Mouse (Mus musculus) adrenal gland, adult (tissue): ENCODE measurements at regions not wholly inside any gene's neighbourhood (a gene's known extent, or its start where the extent isn't known, plus 50 kb on each side); places are given as distances from the start of the nearest gene placed in this dataset.
"Not testable (repeated sequence)": the region's sequence is repeated elsewhere in the genome, so short reads cannot be mapped to it uniquely, and the experiment has no call there.

Experiments used
- DNase-seq, 2 experiments: peaks; one replicate each; pipeline ENCODE4 v3.0.0; 2022 to 2023; ENCODE audit warnings: low spot score in 1 of 2; ENCODE audit not compliant: inconsistent age in 2 of 2

DNA sequence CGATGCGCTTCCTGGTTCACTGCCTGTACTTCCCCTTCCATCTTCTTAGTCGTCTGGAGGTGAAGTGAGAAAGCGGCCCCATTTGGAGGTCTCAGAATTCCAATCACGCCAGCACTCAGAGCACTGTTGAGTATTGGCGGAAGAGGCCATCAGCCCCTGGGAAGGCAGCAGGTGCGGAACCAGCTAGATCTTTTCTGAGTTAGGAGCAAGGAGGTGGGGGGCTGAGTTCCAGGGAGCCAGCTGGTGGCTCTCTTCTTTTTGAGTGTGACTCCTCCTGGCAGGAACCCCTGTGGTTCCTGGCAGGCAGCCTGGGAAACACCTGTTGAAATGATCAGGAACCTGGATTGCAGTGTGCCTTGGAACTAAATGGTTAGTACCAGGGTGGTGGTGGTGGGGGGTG is 171.9 kb upstream of the Smlr1 start:
- DNase-seq: no peak

DNA sequence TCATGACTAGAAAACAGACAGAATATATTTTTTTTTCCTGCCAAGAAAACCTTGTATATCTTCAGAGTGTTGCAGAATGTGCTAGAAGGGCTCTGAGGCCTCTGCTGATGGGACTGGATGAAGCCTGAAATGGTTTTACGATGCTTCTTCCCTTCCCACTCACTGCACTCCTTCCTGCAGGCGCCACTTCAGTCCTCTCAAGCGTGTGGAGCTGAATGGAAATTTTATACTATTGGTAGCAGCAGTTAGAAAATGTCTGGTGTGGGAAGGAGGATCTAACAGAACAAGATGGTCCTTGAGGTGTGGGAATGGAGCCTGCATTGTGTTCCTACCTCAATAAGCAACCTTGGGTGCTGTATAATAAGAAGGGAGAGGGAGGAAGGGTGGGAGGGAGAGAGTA is 166.1 kb upstream of the Smlr1 start:
- no peak for DNase-seq

DNA sequence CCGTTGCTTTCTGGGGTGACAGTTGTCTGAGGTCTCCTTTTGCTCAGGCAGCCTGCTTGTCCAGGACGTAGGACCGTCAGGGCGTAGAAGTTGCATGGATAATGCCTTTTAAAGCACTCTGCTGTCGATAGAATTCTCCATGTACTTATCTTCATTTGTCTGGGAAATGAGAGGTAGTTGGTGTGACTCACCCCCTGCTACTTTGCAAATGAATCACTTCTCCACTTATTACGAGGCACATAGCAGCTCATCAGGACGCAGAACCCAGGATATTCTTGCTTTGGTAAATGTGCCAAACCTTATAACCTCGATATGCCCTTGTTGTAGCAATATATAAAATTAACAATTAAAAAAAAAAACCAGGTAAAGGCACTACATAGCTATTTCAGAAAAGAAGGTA is 159.7 kb upstream of the Smlr1 start:
- DNase-seq: peak in 1 of 2 experiments; percentile 23

DNA sequence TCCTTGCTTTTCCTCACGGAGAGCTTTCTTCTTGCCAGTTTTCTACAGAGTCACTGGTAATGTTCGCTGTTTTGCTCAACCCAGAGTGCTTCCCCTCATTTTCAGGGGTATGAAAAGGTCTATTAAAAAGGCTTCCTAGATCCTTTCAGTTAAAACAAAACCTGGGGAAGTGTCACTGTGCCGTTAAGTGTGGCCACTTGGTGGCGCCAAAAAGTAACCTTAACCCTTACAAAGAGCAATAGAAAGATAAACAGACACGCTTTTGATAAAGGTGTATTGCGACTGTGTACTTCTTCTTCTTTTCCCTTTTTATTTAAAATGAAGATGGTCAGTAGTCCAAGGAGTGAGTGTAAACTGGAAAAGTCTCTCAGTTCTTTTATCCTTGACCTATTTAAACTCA is 145.2 kb upstream of the Smlr1 start:
- DNase-seq: peak; percentile 41 to 83

DNA sequence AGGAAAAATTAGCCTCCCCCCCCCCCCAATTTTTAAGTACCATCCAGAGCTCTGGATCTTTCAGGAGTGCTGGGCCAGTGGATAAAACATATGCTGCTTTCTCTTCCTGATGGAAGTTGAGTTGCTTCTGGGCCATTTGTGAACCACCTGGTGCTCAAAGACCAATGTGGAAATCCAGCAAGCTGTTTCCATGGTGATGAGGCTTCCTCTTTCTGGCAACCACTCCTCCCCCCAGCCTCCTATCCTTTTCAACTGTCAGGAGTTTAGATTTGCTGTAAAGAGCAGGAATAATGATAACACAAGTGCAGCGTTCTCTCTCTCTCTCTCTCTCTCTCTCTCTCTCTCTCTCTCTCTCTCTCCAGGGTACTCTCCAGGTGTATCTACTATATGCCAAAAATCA is 141.8 kb upstream of the Smlr1 start:
- DNase-seq: no peak

DNA sequence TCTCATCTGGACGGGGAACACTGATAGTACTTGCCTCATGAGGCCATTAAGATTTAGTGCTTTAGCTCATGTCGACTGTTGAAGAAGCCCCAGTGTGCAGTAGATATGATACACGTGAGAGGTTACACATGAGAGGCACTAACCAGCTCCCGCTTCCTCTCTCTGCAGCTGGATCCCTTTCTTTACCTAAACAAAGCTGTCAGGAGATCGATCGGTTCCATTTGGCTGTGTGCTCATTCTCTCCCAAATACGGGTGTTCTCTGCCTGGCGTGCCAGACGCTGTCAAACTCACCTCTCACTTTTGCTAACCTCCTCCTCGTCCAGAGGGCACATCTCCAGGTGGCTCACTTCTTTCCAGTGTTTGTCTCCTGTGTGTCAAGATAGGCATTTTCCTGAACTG is 139.3 kb upstream of the Smlr1 start:
- DNase-seq: no peak

DNA sequence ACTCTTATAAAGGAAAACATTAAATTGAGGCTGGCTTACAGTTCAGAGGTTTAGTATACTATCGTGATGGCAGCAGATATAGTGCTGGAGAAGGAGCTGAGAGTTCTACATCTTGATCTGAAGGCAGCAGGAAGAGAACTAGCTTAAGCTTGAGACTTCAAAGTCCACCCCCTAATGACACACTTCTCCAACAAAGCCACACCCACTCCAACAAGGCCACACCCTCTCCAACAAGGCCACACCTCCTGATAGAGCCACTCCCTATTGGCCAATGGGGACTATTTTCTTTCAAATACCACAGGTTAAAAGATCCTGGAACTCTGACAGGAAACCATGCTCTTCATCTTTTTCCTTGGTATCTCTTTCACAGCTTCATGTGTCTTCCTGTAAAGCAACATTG is 134.0 kb upstream of the Smlr1 start:
- no peak for DNase-seq

DNA sequence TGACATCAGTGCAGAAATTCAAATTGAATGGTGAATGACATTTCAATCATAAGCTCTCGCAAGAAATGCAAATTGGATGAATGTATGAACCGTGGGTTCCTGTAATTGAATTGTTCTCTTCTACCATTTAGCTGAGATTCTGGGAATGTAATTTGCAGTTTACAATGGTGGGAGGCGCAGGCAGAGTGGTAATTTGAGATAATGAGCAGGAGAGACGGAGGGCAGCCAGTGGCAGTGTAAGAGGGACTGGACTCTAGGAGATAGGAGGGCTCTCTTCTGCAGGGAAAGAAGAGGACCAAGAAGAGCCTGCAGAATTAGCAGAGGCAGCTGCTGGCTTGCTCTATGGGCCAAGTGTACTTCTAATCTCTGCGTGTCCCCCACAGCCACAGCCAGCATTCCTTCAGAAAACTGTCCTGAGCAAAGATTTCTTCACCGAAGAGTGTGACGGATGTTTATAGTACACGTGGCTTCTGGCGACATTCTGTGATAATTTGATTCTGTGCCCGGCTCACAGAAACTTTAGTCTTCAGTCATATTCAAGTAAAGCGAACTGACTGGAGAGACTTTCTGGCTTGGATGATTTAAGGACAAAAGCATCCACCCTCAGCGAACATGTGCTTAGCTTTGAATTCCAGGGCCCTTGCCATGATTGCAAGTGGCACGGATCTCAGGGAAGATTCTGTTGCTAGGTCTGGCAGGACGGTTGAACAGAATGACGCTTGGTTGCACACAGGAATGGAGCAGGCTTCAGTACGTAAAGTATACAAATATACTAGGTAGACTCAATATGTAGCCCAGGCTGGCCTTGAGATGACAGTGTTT is 116.9 kb upstream of the Smlr1 start:
- no peak for DNase-seq

DNA sequence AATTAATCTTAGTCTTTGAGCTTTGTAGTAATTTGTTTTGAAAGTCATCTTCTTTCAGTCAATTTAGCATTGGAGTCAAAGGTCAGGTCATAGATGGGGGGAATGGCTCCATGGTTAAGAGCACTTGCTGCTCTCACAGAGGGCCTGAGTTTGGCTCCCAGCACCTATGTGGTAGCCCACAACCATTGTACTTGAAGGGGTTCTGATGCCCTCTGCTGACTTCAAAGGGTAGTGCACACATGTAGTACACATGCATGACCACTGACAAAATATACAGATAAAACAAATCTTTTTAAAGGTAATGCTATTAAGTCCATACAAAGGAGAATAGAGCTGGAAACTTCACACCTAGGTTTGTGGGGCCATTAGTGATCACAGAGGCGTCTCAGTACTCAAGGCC is 111.7 kb upstream of the Smlr1 start:
- DNase-seq: no peak

DNA sequence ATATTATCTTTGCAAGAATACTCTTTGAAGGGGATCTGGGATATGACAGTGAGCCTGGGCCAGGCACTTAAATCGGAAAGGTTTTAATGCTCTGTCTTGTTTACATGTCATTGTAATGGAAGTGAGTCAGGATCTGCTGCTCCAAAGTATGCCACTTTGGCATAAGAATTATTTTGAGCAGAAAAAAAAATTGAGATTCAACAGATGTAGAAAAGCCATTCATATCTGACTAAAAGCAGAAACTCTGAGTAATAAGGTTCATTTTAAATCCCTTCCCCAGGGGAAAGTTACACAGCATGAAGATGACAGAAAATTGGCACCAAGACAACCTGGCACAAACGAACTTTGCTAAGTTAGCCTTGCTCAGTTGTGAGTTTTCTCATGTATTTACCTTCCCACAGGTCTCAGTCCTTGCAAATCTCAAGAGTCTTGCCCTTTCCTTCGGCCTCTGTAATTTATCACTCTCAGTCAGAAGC is 107.5 kb upstream of the Smlr1 start:
- DNase-seq: peak in 1 of 2 experiments; percentile 54

DNA sequence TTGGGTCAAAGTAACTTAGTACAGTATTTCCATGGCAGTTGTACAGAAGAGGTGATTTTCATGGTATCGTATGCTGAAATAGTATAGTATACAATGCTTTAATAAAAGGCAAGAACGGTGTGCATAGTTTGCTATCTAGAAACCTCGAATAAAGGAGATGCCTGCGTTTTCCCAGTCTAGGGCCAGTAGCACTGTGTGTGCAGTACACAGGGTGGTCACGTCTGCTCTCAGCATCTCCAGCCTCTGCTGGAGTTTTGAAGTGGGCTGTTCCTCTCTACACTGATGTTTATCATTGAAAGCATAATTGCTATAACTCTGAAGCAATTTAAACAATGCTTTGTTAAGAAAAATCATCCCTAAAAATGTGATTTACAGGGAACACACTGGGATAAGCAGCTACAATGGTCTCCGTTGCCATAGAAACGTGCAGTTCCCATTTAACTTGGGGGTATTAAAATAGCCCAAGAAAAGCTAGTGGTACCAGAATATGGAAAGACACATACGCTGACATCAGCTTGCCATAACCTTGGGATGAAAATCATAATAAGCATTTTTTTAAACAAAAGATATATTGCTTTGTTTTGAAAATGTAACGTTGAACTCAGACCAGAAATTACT is 106.1 kb upstream of the Smlr1 start:
- no peak for DNase-seq

DNA sequence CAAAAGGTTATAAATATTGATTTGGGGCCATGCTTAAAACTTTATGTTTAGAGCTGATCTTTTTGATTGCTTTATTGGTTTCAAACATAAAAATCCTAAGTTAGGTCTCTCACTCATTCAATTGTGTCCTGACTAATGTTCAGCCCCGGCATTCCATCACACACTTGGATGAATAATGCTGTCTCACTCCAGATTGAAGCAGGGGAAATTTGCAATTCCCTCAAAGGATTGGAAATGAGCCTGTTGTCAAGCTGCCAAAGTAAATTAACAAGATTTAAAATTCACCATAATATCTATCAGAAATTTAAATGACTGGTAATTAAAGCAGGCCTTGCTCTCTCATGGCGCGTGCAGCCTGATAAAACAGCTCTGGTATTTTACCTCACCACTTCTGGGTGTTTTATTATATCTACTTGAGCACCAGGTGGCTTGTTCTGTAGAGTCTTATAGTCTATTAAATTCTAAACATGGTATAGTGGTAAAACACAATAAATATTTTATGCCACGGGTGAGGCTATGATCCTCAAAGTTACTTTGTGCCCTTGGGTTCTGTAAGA is 97.1 kb upstream of the Smlr1 start:
- no peak for DNase-seq

DNA sequence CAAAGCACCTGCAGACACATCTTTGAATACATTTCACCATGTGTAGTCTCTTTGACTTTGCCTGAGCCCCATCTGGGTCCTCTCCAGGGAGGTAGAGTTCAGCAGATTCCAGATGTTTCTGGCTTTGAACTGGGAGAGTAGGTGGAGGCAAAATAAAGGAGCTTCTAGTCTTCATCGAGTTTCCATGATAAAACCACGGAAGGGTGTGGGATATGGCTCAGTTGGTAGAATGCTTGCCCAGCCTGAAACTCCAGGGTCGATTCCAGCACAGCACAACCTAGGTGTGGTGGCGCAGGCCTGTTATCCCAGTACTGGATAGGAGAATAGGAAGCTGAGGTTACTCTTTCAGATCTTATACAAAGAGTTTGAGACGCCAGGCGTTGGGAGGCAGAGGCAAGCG is 96.2 kb upstream of the Smlr1 start:
- no peak for DNase-seq

DNA sequence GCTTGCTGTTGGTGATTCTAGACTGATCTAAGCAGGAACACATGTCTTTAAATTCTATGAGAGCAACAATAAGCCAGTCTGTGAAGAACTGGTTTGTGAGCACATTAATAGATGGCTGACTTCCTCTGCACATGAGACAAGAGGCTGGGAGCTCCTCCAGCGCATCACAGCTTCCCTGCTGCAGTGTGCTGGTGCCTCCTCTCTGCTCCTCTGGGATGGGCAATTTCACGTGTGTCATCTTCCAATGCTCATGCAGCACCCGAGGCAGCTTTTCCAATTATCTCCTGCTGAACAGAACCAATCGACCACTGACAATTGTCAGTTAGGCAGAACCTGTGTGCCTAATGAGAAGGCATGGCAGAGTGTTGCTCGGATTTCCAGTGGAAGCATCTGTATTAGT is 86.5 kb upstream of the Smlr1 start:
- no peak for DNase-seq

DNA sequence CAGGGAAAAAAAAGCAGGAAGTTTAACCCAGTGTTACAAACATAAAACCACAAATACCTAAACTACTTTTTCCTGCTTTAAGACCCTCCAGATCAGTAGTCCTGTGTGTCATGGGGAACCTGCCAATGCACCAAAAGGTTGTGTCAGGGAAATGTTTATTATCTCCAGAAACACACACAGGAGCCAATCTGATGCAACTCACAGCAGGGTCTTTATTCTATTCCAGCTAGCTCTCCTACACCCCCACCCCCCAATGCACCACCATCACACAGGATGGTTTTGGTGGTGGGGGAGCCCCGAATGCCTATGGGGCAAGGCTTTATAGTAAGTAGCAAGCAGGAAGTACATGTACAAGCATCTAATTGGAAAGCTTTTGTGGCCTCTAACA is 85.7 kb upstream of the Smlr1 start:
- not testable (repeated sequence) for DNase-seq

DNA sequence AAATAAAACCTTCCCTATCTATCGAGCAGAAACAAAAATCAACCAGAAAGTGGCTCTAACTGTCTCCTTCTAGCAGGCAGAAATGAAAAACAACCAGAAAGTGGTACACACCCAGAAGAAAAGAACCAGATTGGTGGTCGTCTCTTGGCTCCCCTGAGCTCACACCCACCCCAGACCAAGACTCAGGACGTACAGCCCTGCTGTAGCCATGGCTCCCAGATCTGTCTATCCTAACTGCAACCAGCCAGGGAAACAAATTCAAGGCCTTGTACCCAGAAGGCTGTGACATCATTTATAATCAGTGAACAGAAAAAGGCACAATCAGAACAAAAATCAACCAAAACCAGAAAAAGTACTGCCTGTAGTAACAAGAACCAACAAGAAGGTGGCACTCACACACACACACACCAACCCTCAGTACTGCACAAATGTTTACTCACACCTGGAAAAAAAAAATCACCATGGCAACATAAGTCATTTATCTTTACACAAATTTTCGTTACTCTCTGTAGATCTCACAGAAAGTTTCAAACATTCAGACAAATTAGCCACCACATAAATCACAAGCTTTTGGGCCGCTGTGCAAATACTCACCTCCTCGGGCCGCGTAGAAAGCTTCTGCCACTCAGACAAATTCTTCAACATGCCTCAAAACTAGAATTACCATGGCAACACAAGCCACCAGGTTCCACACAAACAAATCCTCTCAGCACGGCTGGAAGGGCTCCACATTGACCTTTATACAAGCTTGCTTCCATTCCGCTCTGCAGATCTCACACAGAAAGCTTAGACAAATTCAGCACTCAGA is 85.1 kb upstream of the Smlr1 start:
- peak; percentile 15 to 67 for DNase-seq

DNA sequence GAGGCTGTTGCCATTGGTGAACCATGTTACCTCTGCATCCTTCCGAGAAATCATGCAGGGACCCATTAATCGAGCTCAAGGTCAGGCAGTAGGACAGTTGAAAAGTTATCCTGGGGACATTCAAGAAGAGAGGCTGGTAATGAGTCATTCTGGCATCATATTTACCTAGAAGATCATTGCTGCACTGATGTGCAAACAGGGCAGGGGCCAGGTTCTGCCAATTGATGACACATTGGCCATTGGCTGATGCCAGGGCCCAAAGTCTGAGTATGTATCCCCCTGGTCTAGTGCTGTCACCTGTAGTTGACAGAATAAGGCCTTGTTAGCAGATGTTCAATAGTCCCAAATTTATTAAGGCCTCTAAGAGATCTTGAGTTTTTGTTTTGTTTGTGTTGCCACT is 83.6 kb upstream of the Smlr1 start:
- DNase-seq: peak; percentile 6 to 34

DNA sequence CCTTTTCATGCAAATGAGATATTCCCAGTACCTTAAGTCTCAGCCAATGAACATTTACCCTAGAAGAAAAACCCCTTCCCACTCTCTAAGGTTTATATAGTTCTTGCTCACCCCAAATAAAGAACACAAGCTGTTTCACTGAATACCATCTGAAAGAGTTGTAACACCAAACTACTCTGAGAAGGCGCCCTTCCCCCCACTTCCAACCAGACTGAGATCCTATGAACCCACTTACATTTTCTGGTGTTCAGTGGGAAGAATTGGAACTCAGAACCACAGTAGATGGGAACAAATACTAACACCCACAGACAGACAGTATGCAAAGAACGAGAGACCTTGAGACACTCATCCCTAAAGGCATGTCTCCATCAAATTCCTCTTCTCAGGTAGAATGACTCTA is 65.4 kb upstream of the Smlr1 start:
- DNase-seq: no peak

DNA sequence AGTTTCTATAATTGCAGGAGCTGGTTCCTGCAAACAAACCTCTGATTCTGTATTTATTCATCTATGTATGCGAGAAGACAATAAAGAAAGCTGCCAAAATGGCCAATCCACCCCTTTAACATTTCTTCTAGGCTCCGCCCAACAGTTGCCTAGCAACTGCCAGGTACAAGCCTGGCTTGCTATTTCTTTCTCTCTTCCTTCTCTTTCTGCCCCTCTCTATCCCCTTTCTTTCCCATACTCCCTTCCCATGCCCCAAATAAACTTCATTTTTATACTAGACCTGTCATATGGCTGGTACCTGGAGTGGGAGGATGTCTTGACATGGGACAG is 53.2 kb upstream of the Smlr1 start:
- DNase-seq: no peak

DNA sequence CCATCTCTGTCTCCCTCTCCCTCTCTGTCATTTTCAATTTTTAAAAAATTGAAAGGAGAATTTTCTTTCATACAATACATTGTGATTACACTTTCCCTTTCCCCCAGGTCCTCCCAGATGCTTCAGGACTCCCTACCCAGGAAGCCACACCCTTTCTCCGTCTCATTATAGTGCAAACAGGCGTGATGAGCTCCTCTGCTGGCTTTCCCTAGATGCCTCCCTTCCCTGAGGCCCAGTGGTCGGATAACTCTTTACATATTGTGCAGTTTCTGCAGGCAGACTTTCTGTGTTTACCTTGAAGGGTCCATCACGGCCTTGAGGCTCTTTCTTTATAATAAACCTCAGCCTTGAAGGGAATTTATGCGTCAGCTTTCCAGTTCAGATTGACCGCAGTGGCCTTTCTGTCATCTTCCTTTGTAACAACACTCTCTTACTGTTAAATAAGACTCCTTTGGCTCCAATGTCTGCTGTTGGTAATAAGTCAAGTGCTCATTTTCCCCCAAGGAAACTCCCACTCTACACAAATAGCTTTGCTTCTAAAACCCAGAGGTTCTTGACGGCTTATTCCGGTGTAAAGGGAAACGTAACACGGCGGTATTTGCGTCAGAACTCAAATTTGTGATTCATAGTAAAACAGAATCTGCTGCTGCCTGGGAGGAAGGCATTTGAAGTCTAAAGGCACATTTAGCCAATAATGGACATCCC is 52.7 kb upstream of the Smlr1 start:
- DNase-seq: no peak
